Mouse (Mus musculus) stomach, postnatal 0 days (tissue): ENCODE results near the gene Arl16. TPM values are rescaled to one million over a fixed set of nuclear protein-coding genes. Genes with fewer than 3 reads are reported as not detected.

Experiments
- ATAC-seq: fragments of 200-750 bp; cut with Nextera tagmentation; 2 replicates; pipeline ENCODE4 v1.8.0; 2017; ENCODE audit not compliant: low FRiP score, low TSS enrichment
- DNase-seq: peaks from one replicate; pipeline ENCODE4 v3.0.0-alpha.2; 2016; ENCODE audit warnings: low spot score
- H3K27ac ChIP-seq: fragments of 300-500 bp; sonication (generic); replicated peaks from 2 replicates; pipeline ENCODE4 v1.5.1; 2014; ENCODE audit warnings: mild to moderate bottlenecking, control low read depth
- H3K27me3 ChIP-seq: fragments of 300-500 bp; sonication (generic); 2 replicates; pipeline ENCODE4 v1.6.1; 2014; ENCODE audit warnings: low read length; ENCODE audit not compliant: control insufficient read depth, insufficient read depth
- H3K36me3 ChIP-seq: fragments of 300-500 bp; sonication (generic); 2 replicates; pipeline ENCODE4 v1.6.1; 2014; ENCODE audit warnings: low read length, mixed read lengths; ENCODE audit not compliant: control insufficient read depth, insufficient read depth
- H3K4me1 ChIP-seq: fragments of 300-500 bp; sonication (generic); replicated peaks from 2 replicates; pipeline ENCODE4 v1.6.1; 2014; ENCODE audit warnings: antibody characterized with exemption; ENCODE audit not compliant: control insufficient read depth, insufficient read depth
- H3K4me2 ChIP-seq: fragments of 300-500 bp; sonication (generic); replicated peaks from 2 replicates; pipeline ENCODE4 v1.6.1; 2014; ENCODE audit warnings: low read depth, mild to moderate bottlenecking, control low read depth, moderate library complexity
- H3K4me3 ChIP-seq: fragments of 300-500 bp; sonication (generic); 2 replicates; pipeline ENCODE4 v1.5.1; 2014; ENCODE audit warnings: low read depth, low read length, control low read depth
- H3K9ac ChIP-seq: fragments of 300-500 bp; sonication (generic); 2 replicates; pipeline ENCODE4 v1.6.1; 2014; ENCODE audit warnings: mild to moderate bottlenecking, low read length, control low read depth, mixed read lengths
- H3K9me3 ChIP-seq: fragments of 300-500 bp; sonication (generic); 2 replicates; pipeline ENCODE4 v1.6.1; 2016; ENCODE audit warnings: low read length; ENCODE audit not compliant: control insufficient read depth
- CTCF ChIP-seq: IDR thresholded peaks from 2 replicates; pipeline ENCODE4 v1.5.1; 2016; ENCODE audit warnings: antibody characterized with exemption, low read depth, mild to moderate bottlenecking, moderate library complexity
- EP300 ChIP-seq: optimal IDR thresholded peaks from 2 replicates; pipeline ENCODE3; 2016; ENCODE audit warnings: antibody characterized with exemption
- WGBS: fragments of 180-500 bp; shearing (Covaris S2); extraction: QIAGEN DNeasy Blood & Tissue Kit; methylation state at CpG from one replicate; pipeline ENCODE4 v1.1.7; 2014; 5-methylcytosine and 5-hydroxymethylcytosine counted together
- polyA plus RNA-seq: library from polyadenylated mRNA; unstranded; fragments of >200 nt; fragmentation: Nextera tagmentation; extraction: Ambion mirVana; gene quantifications from 2 replicates; pipeline ENCODE4 v1.2.1, GENCODE M21; 2015

Gene Arl16
- polyA plus RNA-seq, 1 experiment from 2014 or later, result 30.6 TPM

GRCm38 (mm10) chr11:120510375-120511030, 43.1 kb upstream of the Arl16 start:
- H3K4me3 ChIP-seq, result peak overlapping the region; percentile 8
- H3K36me3 ChIP-seq, result no peaks in the 10 kb centered on the region
- H3K9ac ChIP-seq, result peak overlapping the region; percentile 38
- DNase-seq (peak; percentile 50), ATAC-seq (no peak)
- no peaks in the 10 kb centered on the region for H3K27me3 ChIP-seq
- 0 out of 2 replicates have a peak, but pooled peaks cover 5% of the 10 kb centered on the region for H3K4me1 ChIP-seq
- H3K27ac ChIP-seq, result peak overlapping the region; percentile 86
- H3K4me2 ChIP-seq, result peak overlapping the region; percentile 49
- H3K9me3 ChIP-seq, result no peaks in the 10 kb centered on the region
- TF ChIP-seq CTCF (no peak), EP300 (no peak)
- 6% methylated on average over 16 of the region's 16 CpGs for WGBS

DNA sequence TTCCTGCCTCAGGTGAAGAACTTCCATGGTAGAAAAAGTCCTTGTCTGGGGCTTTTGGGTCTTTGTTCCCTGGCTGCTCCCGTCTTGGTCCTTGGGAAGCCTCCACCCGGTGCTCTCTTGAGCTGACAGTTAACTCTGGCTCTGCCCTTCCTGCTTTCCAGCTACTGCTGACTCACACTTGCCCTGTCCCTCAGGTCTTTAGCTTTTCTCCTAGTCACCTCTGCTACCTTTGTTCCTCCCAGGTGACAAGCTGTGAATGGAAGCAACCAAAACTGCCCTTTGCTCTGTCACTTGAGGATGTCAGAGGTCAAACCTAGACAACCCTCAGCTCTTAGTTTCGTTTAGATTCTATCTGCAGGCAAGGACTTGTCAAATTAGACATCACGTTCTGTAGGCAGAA, 42.5 kb upstream of the Arl16 start:
- ATAC-seq (peak; percentile 34; the same call in 1 of the 2 replicates), DNase-seq (peak; percentile 51)
- Histone ChIP-seq H3K36me3 (no peaks in the 10 kb centered on the region), H3K4me1 (0 out of 2 replicates have a peak, but pooled peaks cover 5% of the 10 kb centered on the region), H3K27ac (peak overlapping the region; percentile 86), H3K4me2 (no peak overlapping the region), H3K9me3 (no peaks in the 10 kb centered on the region), H3K27me3 (no peaks in the 10 kb centered on the region), H3K4me3 (no peak overlapping the region), H3K9ac (no peak overlapping the region)
- TF ChIP-seq EP300 (no peak), CTCF (no peak)
- WGBS, result 39% methylated on average over 4 of the region's 4 CpGs

DNA sequence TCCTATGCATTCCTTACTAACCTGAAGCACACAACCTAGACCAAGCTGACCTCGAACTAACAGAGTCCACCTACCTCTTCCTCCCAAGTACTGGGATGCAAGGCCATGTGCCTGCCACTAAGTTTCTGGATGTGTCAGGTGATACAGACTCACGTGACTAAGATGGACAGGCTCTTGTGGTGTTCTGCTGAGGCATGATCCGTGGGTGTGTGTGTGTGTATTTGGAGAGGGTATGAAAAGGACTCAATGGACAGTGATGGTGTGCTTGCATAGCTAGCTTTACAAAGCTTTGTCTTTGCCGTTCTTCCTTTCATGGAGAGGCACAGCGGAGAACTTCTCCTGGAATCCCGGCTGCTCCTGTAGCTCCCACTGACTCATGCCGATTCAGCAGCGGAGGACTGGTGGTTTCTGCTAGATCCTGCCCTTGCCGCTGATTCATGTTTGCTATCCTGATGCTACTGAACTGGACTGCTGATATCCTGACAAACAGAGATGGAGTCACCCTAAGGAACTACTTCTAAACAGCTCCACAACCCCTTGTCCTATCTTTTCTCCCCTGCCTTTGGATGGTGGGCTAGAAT, 41.0 kb upstream of the Arl16 start:
- WGBS, result 54% methylated on average over 9 of the region's 9 CpGs

GRCm38 (mm10) chr11:120507611-120508289, 40.3 kb upstream of the Arl16 start:
- H3K27me3 ChIP-seq, result no peaks in the 10 kb centered on the region
- H3K9me3 ChIP-seq, result no peaks in the 10 kb centered on the region
- 40% methylated on average over 13 of the region's 13 CpGs for WGBS
- no peaks in the 10 kb centered on the region for H3K36me3 ChIP-seq
- H3K27ac ChIP-seq, result peak overlapping the region; percentile 90
- 0 out of 2 replicates have a peak, but pooled peaks cover 5% of the 10 kb centered on the region for H3K4me1 ChIP-seq
- no peak overlapping the region for H3K4me2 ChIP-seq
- peak; percentile 88 for ATAC-seq
- no peak for TF ChIP-seq CTCF
- no peak overlapping the region for H3K4me3 ChIP-seq
- DNase-seq, result peak; percentile 67
- no peak overlapping the region for H3K9ac ChIP-seq

More for the DNA sequence above, 41.0 kb upstream of the Arl16 start:
- ATAC-seq (peak; percentile 39), DNase-seq (peak; percentile 57)
- TF ChIP-seq CTCF, result no peak
- no peak for TF ChIP-seq EP300
- H3K4me3 ChIP-seq, result no peak overlapping the region
- no peaks in the 10 kb centered on the region for H3K27me3 ChIP-seq
- H3K9ac ChIP-seq, result no peak overlapping the region
- no peaks in the 10 kb centered on the region for H3K36me3 ChIP-seq
- H3K27ac ChIP-seq, result peak overlapping the region; percentile 90
- 0 out of 2 replicates have a peak, but pooled peaks cover 5% of the 10 kb centered on the region for H3K4me1 ChIP-seq
- no peak overlapping the region for H3K4me2 ChIP-seq
- H3K9me3 ChIP-seq, result no peaks in the 10 kb centered on the region

DNA sequence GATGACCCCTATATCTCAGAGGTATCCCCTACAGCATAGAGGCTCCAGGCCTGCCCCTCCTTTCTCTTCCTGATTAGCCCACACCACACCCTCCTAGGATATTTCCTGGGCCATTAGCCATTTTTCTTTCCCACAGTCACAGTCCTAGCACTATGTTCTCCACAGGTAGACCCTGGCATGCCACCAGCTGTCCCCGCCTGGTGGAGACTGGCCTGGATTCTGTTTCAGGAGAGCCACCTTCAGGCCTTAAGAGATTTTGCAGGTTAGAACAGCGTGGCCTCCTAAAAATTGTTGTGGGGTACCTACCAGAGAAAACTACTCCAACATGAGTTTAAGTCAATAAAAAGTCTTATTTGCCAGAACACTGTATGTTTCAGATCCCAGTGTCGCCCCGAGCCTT, 39.5 kb upstream of the Arl16 start:
- Histone ChIP-seq H3K4me1 (0 out of 2 replicates have a peak, but pooled peaks cover 5% of the 10 kb centered on the region), H3K9ac (no peak overlapping the region), H3K4me2 (no peak overlapping the region), H3K27me3 (no peaks in the 10 kb centered on the region), H3K27ac (peak overlapping the region; percentile 83), H3K9me3 (no peaks in the 10 kb centered on the region), H3K36me3 (no peaks in the 10 kb centered on the region), H3K4me3 (no peak overlapping the region)
- 45% methylated on average over 4 of the region's 4 CpGs for WGBS
- DNase-seq (peak; percentile 79), ATAC-seq (peak; percentile 72)
- TF ChIP-seq CTCF (peak; percentile 74), EP300 (no peak)
